Mouse (Mus musculus) ES-E14 (cell line): Measurements from ENCODE around the gene Sgsm2. TPM values are rescaled to one million over a fixed set of nuclear protein-coding genes. Genes with fewer than 3 reads are reported as not detected.

Source experiments
- DNase-seq: peaks from one replicate; pipeline ENCODE4 v3.0.0-alpha.2; 2013; ENCODE audit warnings: low read depth, low spot score
- H3K27ac ChIP-seq: 2 replicates; pipeline ENCODE4 v1.5.1; 2012; ENCODE audit warnings: low read depth, mild to moderate bottlenecking, low read length, moderate library complexity, mixed read lengths; ENCODE audit not compliant: poor library complexity, insufficient read depth, severe bottlenecking
- H3K36me3 ChIP-seq: 2 replicates; pipeline ENCODE4 v1.6.1; 2012; ENCODE audit warnings: mild to moderate bottlenecking, low read length, moderate library complexity, mixed read lengths; ENCODE audit not compliant: control insufficient read depth, poor library complexity, insufficient read depth, severe bottlenecking
- H3K4me1 ChIP-seq, 2 experiments: fragments of 150-350 bp in 1 of 2; sonication (generic) in 1 of 2; 2 replicates each; pipeline ENCODE4 v1.6.1; 2012; ENCODE audit warnings: low read length in 2 of 2, mild to moderate bottlenecking in 1 of 2, mixed read lengths in 1 of 2; ENCODE audit not compliant: control insufficient read depth in 2 of 2, insufficient read depth in 2 of 2, poor library complexity in 1 of 2
- H3K4me3 ChIP-seq, 2 experiments: fragments of 150-350 bp in 1 of 2; sonication (generic) in 1 of 2; 2 replicates each; pipeline ENCODE4 v1.5.1; 2012; ENCODE audit warnings: low read length in 2 of 2, low read depth in 1 of 2, mild to moderate bottlenecking in 1 of 2, mixed read lengths in 1 of 2; ENCODE audit not compliant: insufficient read depth in 1 of 2, poor library complexity in 1 of 2, severe bottlenecking in 1 of 2
- H3K9ac ChIP-seq: 2 replicates; pipeline ENCODE4 v1.6.1; 2012; ENCODE audit warnings: low read depth, mild to moderate bottlenecking, low read length, mixed read lengths; ENCODE audit not compliant: poor library complexity, insufficient read depth, severe bottlenecking
- H3K9me3 ChIP-seq: fragments of 150-350 bp; sonication (generic); 2 replicates; pipeline ENCODE4 v1.6.1; 2012; ENCODE audit warnings: low read depth, mild to moderate bottlenecking, low read length; ENCODE audit not compliant: control insufficient read depth, insufficient read depth
- CHD2 ChIP-seq: IDR thresholded peaks from 2 replicates; pipeline ENCODE4 v1.6.1; 2014; ENCODE audit warnings: mild to moderate bottlenecking, low read depth, low read length, inconsistent platforms
- HCFC1 ChIP-seq: IDR thresholded peaks from 2 replicates; pipeline ENCODE4 v1.6.1; 2012; ENCODE audit warnings: low read length, inconsistent platforms, borderline replicate concordance; ENCODE audit not compliant: insufficient read depth
- MAFK ChIP-seq: IDR thresholded peaks from 2 replicates; pipeline ENCODE4 v1.6.1; 2014; ENCODE audit warnings: mild to moderate bottlenecking, low read depth, low read length, inconsistent platforms; ENCODE audit not compliant: insufficient read depth
- ZC3H11A ChIP-seq: IDR thresholded peaks from 2 replicates; pipeline ENCODE4 v1.6.1; 2012; ENCODE audit warnings: low read depth, mild to moderate bottlenecking, inconsistent platforms, low read length, borderline replicate concordance
- ZNF384 ChIP-seq: IDR thresholded peaks from 2 replicates; pipeline ENCODE4 v1.6.1; 2012; ENCODE audit warnings: low read depth, low read length, inconsistent platforms
- in situ Hi-C, 2 experiments: fragments of 600-800 bp; cut with MboI; formaldehyde crosslinking; loops; one replicate each; pipeline ENCODE4 v1.15.1; 2025; ENCODE audit warnings: low sequenced_read_pairs in 2 of 2, inconsistent platforms in 1 of 2; ENCODE audit not compliant: unreplicated experiment in 2 of 2
- total RNA-seq: library from RNA; depleted of rRNA; stranded (reverse); fragments of 300-350 nt; gene quantifications from 2 replicates; pipeline ENCODE4 v1.2.3, GENCODE M21; 2012

The Sgsm2 gene
- total RNA-seq, 1 experiment, result 10.4 TPM

DNA sequence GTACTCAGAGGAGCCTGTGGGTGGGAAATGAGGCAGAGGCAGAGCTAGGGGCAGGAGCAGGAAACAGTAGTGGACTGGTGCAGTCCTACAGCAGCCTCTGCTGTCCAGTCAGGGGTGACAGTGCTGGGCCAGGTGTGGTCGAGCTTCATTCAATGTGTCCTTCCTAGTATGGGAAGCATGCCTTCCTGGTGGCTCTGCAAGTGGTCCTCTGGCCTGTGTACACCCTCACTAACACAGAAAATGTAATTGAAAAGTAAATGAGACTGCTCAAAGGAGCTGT, 62.6 kb downstream of the Sgsm2 start:
- in situ Hi-C loops, result no loop called here
- Histone ChIP-seq H3K4me3 (no peak overlapping the region), H3K9me3 (no peaks in the 10 kb centered on the region), H3K9ac (no peak overlapping the region), H3K36me3 (peaks cover 5% of the 10 kb centered on the region; the same call in 1 of the 2 replicates), H3K27ac (no peak overlapping the region), H3K4me1 (peaks cover 7 to 30% of the 10 kb centered on the region in 2 experiments; a peak in 2 of 4 replicates)
- DNase-seq, result no peak
- TF ChIP-seq MAFK (no peak), CHD2 (no peak), ZNF384 (no peak), HCFC1 (no peak), ZC3H11A (no peak)

DNA sequence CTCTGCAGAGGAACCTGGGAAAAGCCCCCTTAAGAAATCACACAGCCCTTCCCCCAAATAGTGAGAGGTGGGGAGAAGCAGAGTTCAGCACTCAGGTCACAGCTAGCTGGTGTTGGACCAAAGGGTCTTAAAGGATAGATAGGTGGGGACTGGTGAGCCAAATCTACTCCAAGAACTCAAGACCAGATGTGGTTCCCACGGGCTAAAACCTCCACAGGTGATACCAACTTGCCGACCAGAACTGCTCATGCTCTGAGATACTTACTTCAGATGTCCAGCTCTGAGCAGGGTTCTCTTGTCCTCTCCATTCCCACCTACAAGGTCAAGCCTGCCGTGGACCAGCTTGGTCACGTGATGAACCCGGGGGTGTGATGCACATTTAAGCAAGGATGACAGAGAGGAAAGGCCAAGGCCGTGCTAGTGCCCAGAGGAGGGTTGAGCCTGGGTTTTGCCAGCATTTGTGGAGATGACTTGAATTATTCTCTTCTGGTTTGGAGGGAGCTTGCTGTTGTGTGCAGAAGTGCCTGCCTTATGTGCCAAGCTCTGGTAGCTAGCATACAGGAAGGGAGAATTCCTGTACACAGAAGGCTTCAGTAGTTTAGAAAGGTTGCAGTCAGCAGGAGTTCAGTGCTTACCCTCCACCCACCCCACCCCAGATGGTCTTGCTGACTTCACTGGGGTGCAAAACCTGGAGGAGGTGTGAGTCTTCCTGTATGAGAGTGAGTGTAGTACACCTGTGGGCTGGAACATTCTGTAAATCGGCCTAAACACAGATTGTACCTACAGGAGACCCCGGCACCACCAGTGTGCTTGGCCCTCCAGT, 63.1 kb downstream of the Sgsm2 start:
- in situ Hi-C loops, result no loop called here
- peaks cover 5% of the 10 kb centered on the region; the same call in 1 of the 2 replicates for H3K36me3 ChIP-seq
- H3K27ac ChIP-seq, result no peak overlapping the region
- no peak for DNase-seq
- H3K4me3 ChIP-seq, result no peak overlapping the region
- H3K4me1 ChIP-seq, result peaks cover 5 to 31% of the 10 kb centered on the region in 2 experiments; a peak in 3 of 4 replicates
- no peak overlapping the region for H3K9ac ChIP-seq
- TF ChIP-seq CHD2 (no peak), ZC3H11A (no peak)
- no peaks in the 10 kb centered on the region for H3K9me3 ChIP-seq

DNA sequence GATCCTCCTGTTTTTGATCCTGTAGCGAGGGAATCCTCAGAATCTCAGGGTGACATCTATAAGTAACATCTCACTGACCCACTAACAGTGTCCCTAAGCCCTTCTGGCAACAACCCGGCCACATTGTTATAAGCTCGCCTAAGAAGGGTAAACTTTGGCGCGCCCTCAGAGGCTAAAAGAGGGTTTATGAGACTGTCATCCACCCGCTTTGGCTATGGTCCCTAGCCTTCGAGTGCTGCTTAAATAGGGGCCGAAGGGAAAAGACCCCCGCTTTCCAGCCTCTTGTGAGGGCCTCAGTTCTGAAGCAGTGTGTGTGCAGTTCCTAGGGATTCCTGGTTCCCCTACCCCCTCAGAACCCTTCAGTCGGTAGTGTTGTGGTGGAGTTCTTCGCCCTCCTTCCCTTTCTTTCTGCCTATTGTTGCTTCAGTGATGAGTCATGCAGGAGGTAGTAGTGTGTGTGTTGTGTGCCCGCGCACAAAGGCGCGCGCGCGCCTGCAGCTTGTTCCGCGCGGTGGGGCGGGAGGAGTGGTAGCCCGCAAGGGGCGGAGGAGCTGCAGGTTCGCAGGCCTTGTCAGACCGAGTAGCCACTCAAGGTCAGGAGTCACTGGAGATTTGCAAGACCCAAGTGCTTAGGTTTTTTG, 64.2 kb downstream of the Sgsm2 start:
- Histone ChIP-seq H3K9ac (peak overlapping the region; percentile 65), H3K27ac (peak overlapping the region; percentile 67; the same call in 1 of the 2 replicates), H3K36me3 (peaks cover 5% of the 10 kb centered on the region; the same call in 1 of the 2 replicates), H3K4me3 (peak overlapping the region; percentile 51 to 95), H3K4me1 (peaks cover 5 to 33% of the 10 kb centered on the region in 2 experiments; a peak in 3 of 4 replicates), H3K9me3 (no peaks in the 10 kb centered on the region)
- DNase-seq, result peak; percentile 43
- in situ Hi-C loops, result no loop called here
- TF ChIP-seq HCFC1 (no peak), CHD2 (no peak), ZC3H11A (no peak), MAFK (peak; percentile 39; the same call in 1 of the 2 replicates), ZNF384 (no peak)

DNA sequence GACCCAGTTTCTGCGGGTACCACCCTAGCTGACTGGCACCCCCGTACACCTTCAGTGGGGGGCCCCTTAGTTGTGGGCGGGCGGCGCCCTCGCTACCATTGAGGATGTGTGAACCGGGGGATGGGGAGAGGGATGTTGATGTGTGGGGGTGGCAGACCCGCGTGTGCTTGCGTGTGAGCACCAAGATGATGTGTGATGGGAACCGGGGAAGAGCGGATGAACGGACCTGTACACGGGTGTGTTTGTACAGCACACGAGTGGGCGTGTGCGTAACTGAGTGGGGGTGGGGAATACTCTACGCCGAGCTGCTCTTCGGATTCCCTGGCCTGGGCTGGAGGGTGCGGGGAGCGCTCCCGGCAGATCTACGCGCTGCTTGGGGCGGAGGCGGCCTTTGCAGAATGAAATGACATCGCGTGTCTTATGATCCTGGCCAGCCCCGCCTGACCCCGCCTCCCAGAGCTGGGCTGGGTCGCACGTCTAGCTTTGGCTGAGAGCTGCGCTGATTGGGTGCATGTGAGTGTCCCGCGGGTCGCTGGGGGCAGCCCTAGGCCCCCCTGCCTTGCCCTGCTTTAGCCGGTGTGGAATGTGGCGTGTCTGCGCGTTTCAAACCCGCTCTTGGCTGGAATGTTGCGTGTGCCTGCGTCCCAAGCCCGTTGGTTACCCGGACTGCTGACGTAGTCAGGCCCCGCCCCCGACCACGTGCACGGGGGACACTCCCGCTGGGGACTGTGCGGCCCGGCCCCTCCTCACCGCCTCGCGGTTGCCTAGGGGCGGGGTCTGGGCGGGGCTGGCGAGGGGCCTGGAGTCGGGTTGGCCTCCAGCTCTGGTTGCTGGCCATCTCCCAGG, 65.0 kb downstream of the Sgsm2 start:
- H3K27ac ChIP-seq, result peak overlapping the region; percentile 90
- H3K4me1 ChIP-seq, result peaks cover 2 to 32% of the 10 kb centered on the region in 2 experiments; a peak in 3 of 4 replicates
- no peak for TF ChIP-seq ZC3H11A
- peak; percentile 69; the same call in 1 of the 2 replicates for TF ChIP-seq HCFC1
- TF ChIP-seq CHD2, result no peak
- DNase-seq, result peak; percentile 97
- peaks cover 5% of the 10 kb centered on the region; the same call in 1 of the 2 replicates for H3K36me3 ChIP-seq
- H3K9me3 ChIP-seq, result no peaks in the 10 kb centered on the region
- H3K9ac ChIP-seq, result peak overlapping the region; percentile 97
- H3K4me3 ChIP-seq, result peak overlapping the region; percentile 95 to 98
- in situ Hi-C loops, result no loop called here
